Mouse (Mus musculus) induced T-regulatory cell, adult 2 months (primary cell): ENCODE results near the gene Itpr1.

Experiments used
- DNase-seq: peaks from one replicate; pipeline ENCODE4 v3.0.0-alpha.2; 2012; ENCODE audit warnings: low read depth

Itpr1 gene

DNA sequence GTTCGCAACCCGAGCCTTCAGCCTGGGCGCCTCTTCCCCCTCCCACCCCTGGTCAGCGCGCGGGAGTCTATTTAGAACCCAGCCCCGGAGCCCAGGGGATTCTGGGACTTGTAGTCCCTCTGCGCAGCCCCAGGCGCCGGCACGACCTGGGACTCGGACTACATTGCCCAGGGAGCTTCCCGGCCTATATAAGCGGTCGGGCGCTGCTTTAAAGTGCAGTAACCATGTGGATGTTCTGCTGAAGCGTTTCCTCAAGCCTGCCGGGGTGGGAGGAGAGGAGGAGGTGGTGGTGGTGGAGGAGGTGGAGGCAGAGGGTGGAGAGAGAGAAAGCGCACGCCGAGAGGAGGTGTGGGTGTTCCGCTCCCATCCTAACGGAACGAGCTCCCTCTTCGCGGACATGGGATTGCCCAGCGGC lies at the start of gene Itpr1:
Gene Itpr1 (plus strand): TSS at position 216 of the 415 bp plus-strand sequence.
- DNase-seq, result peak; percentile 99

DNA sequence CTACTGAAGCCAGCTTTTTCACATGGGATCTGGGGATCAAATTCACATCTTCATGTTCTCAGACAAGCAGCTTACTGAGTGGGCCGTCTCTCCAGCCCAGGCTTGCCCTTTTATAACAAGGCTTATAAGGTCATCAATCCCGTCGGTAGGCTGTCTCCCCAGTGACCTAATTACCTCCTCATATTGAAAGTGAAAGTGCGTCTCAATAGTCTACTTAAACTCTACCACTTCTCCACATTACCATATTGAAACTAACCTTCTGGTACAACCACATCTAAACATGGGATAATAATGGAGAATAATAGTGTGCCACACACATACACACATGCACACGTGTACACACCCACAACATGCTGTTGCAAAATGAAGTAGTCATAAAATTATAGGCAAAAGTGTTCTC lies 48.0 kb upstream of the Itpr1 start:
- peak; percentile 89 for DNase-seq

DNA sequence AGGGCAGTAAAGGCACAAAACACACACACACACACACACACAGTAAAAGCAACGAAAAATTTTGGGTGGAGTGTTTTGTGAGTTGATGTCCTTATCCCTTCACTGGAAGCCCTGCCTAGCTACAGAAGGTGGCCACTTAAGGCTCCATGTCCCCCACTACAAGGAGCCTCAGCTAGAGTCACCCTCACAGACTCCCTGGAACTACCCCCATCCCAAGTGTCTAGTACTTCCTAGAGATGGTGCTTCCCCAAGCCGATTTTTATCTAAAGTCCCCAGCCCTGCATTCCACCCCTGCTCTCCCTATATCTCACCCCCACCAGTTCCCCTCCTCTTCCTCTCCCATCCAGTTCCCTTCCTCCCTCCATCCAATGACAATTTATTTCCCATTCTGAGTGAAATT lies 47.3 kb upstream of the Itpr1 start:
- no peak for DNase-seq

DNA sequence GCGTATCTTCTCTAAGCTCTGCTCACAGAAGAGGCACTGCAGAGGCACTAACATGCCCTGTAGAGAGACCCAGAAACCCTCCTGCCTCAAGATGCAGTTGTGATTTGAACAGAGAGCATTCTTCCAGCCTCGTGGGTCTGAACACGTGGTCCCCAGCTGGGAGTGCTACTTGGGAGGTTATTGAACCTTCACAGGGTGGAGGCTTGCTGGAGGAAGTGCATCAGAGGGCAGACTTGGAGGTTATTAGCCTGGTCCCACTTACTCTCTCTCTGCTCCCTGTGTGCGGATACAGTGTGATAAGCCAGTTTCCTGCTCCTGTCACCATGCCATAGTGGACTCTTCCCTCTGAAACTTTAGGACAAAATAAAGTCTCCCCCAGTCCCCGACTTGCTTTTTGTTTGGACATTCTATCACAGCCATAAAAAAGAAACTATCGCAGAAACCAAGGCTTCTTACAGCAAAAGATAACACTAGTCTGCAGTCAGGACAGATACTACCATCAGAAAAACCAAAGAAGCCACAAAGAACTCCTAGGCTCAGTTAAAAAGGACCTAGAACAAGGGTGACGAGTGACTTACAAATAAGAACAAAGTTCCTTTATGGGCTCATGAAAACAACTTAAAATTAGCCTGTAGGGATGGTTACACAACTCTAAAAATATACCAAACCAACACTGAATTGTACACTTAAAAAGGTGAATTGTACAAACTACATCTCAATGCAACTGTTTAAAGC lies 44.8 kb upstream of the Itpr1 start:
- peak; percentile 76 for DNase-seq

DNA sequence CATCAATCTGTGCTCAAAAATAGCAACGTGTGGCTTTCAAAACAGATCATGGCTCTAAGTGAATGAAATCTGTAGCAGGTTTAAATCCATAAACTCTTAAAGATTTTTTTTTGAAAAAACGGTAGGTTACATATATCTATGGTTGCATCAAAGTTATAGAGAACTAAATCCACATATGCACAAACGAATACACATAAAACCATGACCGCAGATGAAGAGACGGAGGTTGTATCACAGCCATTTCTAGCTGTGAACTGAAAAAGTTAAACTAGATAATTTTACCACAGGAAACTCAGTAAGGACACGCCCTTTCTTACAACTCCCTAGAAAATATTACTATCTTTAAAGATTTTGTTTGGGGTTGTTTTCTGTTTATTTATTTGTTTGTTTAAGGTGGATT lies 44.2 kb upstream of the Itpr1 start:
- no peak for DNase-seq

DNA sequence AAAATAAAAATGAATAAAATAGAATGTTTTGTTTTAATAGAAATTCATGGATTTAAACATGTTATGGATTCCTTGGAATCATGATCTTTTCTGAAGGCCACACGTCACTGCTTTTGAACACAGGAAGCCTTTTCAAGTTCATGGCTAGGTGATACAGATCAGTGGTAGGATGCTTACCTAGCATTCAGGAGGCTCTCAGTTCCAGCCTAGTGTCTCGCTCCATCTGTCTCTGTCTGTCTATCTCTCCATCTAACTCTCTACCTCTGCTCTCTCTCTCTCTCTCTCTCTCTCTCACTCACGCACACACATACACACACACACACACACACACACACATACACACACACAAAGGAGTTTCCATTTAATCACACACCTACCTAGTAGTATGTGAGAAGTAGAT lies 43.4 kb upstream of the Itpr1 start:
- peak; percentile 65 for DNase-seq

DNA sequence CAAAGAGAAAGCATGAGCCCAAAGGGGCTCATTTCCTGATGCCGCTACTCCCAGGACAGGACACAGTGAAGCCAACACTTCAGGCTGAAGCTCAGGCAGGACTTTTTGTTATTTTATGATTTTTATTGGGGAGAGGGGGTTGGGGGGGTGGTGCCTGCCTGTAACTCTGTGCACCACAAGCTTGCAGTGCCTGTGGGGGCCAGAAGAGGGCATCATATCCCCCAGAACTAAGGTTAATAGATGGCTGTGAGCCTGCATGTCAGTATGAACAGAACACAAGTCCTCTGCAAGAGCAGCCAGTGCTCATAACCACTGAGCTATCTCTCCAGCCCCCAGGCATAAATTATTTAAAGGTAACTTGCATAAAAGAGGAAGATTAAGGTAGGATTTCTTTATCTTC lies 40.7 kb upstream of the Itpr1 start:
- no peak for DNase-seq

DNA sequence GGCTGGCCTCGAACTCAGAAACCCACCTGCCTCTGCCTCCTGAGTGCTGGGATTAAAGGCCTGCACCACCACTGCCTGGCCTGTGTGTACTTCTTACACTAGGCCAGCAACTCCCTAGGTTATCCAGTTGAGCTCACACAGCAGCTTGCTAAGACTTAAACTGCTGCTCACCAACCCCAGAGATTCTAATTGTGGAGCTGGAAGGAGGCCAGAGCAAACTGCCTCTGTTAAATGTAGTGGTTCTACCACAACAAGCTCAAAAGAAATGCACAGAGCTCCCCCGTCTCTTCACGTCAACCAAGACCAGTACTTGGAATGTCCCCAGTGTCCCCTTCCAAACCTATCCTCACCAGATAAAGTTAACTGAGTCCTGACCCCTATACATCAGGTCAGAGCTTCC lies 38.7 kb upstream of the Itpr1 start:
- DNase-seq, result no peak

DNA sequence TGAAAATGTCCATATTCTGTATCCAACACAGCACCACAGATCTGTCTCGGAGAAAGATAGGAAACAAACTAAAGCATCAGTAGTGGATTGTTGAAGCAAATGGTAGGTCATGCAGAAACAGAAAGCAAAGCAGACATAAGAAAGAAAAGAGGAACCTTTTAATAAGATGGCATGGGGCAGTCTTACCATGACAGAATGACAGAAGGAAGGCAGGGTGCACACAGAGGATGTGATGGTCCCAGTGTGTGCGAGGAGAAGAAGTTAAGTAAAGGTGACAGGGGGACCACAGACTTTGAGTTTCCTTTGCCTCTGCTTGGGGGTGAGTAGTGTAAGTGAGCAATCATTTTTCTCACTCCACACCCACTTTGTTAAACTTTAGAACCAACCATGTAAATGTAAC lies 33.8 kb upstream of the Itpr1 start:
- no peak for DNase-seq

DNA sequence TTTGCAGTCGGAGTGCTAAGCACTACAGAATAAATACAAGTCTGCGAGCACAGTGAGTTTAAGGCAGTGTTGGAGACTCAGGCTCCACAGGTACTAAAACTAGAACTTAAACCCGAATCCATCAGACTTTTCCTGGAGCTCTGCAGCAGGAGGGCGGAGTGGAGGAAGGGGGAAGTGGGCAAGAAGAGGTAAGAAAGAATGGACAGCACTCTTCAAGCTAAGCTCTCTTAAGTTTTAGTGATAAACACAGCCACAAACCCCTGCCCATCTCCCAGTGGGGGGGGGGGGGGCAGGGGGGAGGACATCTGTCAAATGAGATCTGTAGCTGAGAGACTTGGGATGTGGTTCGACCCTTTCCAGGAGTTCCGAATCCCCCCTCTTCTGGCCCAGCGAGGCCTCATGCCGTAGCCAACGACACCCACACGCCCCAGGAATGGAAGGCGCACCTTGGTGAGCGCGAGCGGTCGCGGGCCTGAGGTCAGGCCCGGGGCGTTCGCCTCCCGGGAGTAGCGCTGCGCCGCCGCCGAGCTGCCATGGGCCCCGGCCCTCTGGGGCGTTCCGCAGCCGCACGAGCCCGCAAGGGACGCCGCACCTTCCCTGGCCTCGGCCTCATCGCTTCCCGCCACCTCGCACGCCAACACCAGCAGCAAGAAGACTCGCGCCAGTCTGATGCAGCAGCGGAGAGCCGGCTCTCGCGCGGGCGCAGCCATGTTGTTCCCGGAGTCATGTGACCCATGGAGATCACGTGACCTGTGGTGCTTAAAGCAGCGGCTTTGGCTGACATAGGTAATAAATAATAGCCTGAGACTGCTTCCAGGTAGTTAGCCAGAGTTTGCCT lies 27.8 kb upstream of the Itpr1 start, which contains the start of gene Sumf1:
Gene Sumf1 (minus strand): TSS at position 736 of the 838 bp plus-strand sequence.
- peak; percentile 92 for DNase-seq

DNA sequence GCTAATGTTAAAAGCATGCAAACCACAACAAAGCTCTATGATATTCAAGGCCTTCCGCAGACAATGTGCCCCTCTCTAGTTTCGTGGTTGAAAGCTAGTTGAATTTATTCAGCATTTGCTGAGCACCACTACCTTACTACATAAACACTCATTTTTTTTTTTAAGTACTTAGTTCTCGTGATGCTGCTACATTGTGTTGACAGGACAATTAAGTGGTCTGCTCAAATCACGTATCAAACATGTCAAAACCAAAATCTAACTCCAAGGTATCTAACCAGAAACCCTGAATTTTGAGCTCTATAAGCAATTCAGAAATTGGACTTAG lies 27.2 kb upstream of the Itpr1 start:
- no peak for DNase-seq

DNA sequence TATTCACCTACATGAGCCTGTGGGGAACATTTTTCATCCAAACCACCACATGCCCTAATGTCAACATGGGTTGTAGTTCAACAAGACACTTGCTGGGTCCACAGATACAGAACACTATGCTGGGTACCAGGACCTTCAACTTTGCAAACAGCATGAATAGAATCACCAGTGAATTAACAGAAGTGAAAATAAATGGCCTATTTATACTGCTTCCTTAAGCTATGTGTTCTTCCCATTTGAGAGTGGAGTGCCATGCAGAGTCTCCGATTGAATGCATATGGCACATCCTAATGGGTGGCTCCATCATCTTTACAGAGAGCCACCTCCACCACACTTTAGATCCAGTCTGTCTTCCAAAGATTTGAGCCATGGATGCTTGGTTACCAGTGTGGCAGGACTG lies 22.2 kb upstream of the Itpr1 start:
- no peak for DNase-seq

DNA sequence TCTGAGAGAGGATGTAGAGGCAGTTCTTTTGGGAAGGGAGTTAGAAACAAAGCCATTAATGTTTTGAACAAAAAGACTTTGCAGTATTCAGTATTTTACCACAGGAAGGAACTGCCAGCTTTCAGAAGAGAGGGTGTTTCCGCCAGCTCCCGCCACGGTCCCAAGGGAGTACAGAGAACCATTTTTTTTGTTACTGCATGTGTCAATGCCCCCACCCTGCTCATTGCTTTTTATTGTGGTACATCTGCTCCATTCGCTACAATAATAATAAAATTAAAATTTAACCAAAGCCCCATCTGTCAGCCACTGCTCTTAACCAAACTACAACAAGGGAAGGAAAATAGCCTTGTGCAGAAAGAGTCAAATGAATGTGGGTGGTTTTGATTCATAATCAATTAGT lies 20.3 kb upstream of the Itpr1 start:
- no peak for DNase-seq

DNA sequence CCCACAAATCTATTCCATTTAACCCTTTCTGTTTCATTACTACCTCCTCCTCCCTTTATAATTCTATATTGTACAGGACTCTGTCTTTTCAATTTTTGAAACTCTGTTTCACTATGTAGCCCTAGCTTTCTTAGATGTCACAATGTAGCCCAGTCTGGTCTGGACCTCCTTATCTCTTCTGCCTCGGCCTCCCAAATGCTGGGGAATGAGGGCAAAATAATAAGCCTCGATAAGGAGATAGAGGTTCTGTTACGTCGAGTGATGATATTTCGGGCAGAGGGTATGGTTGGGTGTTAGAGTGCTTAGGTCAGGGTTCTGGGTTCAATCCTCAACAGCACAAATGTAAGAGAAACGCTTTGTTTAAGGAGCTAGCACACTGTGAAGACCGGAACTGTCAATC lies 16.2 kb upstream of the Itpr1 start:
- DNase-seq, result no peak

DNA sequence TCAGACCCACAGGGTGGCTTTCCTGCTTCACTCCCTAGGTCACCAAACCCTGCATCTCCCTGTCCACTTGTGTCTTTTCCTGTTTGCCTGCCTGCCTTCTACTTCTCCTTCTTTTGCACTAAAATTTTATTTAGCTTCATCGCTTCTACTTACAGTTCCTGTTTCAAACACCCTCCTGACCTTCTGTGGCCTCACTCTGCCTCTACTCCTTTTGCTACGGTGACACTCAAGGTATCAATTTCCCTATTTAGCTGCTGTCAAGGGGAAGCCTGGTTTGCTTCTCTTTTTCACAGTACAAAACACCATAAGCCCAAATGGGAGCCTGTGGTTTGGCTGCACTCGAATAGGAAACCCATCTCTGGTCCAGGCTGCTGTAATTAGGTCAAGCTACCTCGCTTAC lies 15.8 kb upstream of the Itpr1 start:
- DNase-seq, result no peak

DNA sequence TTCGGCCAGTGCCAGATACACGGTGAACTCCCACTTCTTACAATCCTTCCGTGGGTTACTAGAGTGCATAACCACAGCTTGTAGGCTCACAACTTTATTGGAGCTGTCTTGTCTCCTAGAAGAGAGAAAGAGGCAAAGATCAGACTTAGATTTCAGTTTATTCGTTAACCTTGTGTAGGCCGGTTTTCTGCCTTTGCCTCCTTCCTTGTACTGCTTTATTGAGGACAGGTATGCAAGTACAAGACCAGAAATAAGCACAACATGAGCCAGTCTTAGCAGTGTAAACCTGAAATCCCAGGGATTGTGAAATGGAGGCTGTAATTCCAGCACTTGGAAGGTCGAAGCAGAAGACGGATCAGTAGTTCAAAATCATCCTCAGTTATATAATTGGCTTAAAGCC lies 14.6 kb upstream of the Itpr1 start:
- no peak for DNase-seq

DNA sequence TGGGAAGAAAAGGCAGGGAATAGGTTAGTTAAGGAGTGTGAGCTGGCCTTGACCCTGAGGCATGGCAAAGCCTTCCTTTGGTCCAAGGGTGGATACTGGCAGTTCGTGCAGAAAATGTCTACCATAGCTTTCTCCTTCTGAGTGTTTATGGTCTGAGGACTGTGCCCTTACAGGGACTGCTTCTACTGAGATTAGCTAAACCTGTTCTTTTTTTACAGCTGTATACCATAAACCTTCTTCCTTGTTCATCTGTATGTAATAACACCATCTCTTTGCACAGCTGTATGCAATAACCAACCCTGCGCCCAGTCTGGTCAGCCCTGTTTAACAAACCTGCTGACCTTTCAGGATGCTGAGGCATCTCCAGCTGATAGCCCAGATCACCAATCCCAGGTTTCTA lies 8.6 kb upstream of the Itpr1 start:
- DNase-seq, result no peak

DNA sequence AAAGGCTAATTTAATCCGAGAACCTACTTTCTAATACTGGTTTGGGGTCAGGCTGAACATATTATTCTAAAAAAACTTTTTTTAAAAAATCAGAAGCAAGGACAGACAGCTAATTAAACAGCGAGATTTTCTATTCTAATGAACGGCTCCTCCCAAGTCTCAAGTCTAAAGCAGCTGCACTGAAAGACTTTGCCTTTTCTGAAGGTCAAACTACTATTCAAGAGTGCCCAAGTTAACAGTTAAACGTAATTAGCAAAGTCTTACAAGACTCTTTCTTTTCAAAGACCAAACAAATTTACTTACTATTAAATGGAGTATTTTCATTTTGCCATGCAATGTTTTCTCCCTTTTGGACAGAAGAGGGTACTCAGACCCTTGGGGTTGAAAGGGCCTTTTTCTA lies 6.8 kb upstream of the Itpr1 start:
- DNase-seq, result no peak

DNA sequence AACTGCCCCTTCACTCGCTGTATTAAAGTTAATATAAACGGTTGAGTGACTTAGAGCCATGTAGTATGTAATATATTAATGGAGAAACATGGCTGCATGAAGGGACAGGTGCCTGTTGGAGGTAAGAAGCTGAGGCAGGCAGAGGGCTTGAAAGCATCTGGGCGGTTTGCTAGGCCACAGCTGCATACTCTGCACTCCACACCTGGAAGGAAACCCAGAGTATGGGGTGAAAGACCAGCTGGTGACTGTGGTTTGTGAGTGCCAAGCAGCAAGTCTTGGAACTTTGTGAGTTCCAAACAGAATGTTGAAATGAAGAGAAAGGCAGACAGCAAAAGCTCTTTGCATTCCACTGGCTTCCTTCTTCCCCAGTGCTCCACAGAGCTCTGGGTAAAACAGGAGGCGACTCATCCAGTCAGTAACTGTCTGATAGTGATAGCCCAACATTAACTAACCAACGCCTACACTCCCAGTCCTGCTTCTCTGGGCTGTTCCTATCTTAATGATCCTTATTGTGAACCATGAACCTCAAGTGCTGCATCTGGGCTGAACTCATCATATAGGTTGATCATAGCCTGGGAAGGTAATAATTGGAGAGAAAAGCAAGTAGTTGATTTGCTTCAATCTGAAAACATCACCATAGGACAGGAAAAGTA lies 5.9 kb upstream of the Itpr1 start:
- no peak for DNase-seq

DNA sequence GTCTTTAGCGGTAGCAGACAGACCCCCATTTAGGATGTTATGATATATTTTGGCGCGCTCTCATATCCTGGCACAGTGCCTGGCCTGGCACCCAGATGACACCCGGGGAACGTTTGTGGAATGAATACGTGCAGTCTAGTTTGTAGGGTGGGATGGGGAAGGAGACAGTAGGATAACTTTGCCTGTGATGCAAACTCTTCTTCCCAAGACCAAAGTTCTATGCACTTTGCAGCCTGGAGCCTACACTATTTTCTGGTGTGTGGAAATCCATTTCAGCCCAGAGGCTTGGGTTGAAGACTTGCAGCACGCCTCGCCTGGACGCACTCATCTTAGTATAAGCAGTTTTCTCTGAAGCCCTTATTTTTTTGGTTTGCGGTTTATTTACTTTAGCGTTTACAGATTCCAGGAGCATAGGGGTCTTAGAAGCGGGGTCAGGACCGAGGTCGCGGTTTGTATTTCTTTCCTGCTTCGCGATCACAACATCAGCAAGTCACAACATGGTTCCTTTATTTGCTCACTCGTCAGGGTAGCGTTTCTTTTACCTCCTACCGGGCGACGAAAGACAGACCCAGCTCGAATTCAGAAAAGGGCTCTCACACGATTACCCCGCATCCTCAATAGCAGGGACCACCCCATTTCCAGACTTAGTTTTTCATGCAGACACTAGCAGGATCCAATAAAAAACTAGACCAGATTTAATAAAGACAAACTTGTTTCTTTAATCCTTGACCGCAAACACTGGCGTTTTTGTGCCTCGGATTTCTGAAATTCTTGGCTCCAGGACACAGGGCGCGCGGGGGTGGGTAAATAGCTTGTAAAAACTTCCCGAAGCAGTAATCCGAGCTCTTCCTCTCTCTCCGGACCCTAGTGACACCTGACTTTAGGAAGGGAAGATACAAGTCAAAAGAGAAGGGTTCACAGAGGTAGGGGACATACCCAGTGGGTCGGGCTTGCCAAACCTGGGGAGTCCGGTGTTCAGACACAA lies 708 bp upstream of the Itpr1 start:
- DNase-seq, result peak; percentile 60

DNA sequence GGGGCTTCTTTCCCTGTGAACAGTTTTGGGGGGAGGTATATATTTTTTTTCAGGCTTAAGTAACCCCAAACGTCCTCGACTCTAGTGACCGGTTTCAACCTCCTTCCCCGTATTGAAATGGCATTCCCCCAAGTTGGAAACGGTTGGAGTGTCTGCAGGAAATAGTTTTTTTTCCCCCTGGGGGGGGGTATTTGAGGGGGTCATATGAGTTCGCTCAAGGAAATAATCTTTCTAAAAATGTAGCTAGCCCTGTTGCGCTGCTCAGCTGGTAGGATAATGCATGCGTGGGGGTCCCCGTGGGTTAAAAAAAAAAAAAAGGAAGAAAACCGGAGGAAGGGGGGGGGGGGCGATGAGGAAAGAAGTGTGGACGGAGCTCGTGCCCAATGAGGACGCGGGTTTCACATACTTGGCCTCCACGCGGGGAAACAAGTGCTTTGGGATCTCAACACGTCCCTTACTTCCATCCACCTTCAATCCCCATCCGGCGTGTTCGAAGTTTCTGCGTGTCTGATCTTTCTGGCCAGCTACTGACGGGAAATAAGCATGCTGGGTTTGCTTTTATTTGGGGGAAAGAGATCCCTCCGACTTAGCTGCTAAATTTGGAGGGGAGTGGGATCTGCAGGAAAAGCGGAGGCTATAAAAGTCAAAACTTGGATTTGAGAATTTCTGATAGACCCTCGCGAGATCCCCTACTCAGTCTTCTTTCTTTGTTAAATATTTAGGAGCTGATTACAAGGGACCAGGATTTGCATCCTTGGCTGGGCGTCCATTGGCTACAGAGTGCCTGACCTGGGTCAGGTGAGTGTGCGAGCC lies 791 bp downstream of the Itpr1 start:
- DNase-seq, result peak; percentile 59
